Mouse (Mus musculus) ES-Bruce4 (cell line): ENCODE results near the gene Spsb4.

Experiments used
- CTCF ChIP-seq: IDR thresholded peaks from one replicate; pipeline ENCODE4 v1.8.1; 2011; ENCODE audit warnings: low read depth, low read length
- EP300 ChIP-seq: IDR thresholded peaks from 2 replicates; pipeline ENCODE4 v1.6.1; 2011; ENCODE audit warnings: low read depth, low read length; ENCODE audit not compliant: insufficient read depth
- POLR2A ChIP-seq: IDR thresholded peaks from one replicate; pipeline ENCODE4 v1.8.1; 2011; ENCODE audit warnings: low read length; ENCODE audit not compliant: insufficient read depth

- TF ChIP-seq POLR2A (no peak), CTCF (no peak), EP300 (no peak)
These were observed at the start of gene Spsb4 for GRCm38 (mm10) chr9:97018677-97019147.
